Mouse (Mus musculus) kidney, adult 11 months (tissue): Measurements from ENCODE around the gene Slit3.
A peak's percentile ranks its signal among the peaks of the same experiment; 100 is the strongest.

Experiments used
- DNase-seq: peaks from one replicate; pipeline ENCODE4 v3.0.0; 2022

Gene Slit3

GRCm38 (mm10) chr11:35415768-35416401, 294.9 kb downstream of the Slit3 start:
- DNase-seq: no peak

GRCm38 (mm10) chr11:35416402-35417093, 295.5 kb downstream of the Slit3 start:
- no peak for DNase-seq

- DNase-seq: no peak
These were observed 297.0 kb downstream of the Slit3 start for GRCm38 (mm10) chr11:35417911-35418552.

- no peak for DNase-seq
These were observed 298.0 kb downstream of the Slit3 start for GRCm38 (mm10) chr11:35419013-35419412.

- no peak for DNase-seq
These were observed 300.7 kb downstream of the Slit3 start for GRCm38 (mm10) chr11:35421728-35422127.

- no peak for DNase-seq
These were observed 307.0 kb downstream of the Slit3 start for GRCm38 (mm10) chr11:35428036-35428435.

GRCm38 (mm10) chr11:35431130-35431529, 310.1 kb downstream of the Slit3 start:
- DNase-seq: no peak

GRCm38 (mm10) chr11:35437510-35437909, 316.5 kb downstream of the Slit3 start:
- DNase-seq: no peak

GRCm38 (mm10) chr11:35440186-35440585, 319.2 kb downstream of the Slit3 start:
- no peak for DNase-seq

GRCm38 (mm10) chr11:35444489-35445100, 323.6 kb downstream of the Slit3 start:
- no peak for DNase-seq

- no peak for DNase-seq
These were observed 326.9 kb downstream of the Slit3 start for GRCm38 (mm10) chr11:35447951-35448350.

GRCm38 (mm10) chr11:35449199-35449598, 328.2 kb downstream of the Slit3 start:
- peak; percentile 40 for DNase-seq

- peak; percentile 33 for DNase-seq
These were observed 330.6 kb downstream of the Slit3 start for GRCm38 (mm10) chr11:35451636-35452035.

- DNase-seq: no peak
These were observed 331.4 kb downstream of the Slit3 start for GRCm38 (mm10) chr11:35452413-35452812.

- no peak for DNase-seq
These were observed 333.2 kb downstream of the Slit3 start for GRCm38 (mm10) chr11:35454191-35454725.

GRCm38 (mm10) chr11:35454781-35455180, 333.8 kb downstream of the Slit3 start:
- DNase-seq: no peak

- DNase-seq: no peak
These were observed 337.0 kb downstream of the Slit3 start for GRCm38 (mm10) chr11:35458068-35458467.

- no peak for DNase-seq
These were observed 345.7 kb downstream of the Slit3 start for GRCm38 (mm10) chr11:35466701-35467100.

GRCm38 (mm10) chr11:35468847-35469246, 347.8 kb downstream of the Slit3 start:
- no peak for DNase-seq

- DNase-seq: peak; percentile 36
These were observed 348.9 kb downstream of the Slit3 start for GRCm38 (mm10) chr11:35469940-35470339.

GRCm38 (mm10) chr11:35470853-35471252, 349.8 kb downstream of the Slit3 start:
- DNase-seq: no peak

- no peak for DNase-seq
These were observed 352.0 kb downstream of the Slit3 start for GRCm38 (mm10) chr11:35472842-35473616.

GRCm38 (mm10) chr11:35473617-35473996, 352.6 kb downstream of the Slit3 start:
- no peak for DNase-seq
